Mouse (Mus musculus) heart, embryonic 12.5 days (tissue): ENCODE results near the gene Tnrc6c. TPM values are rescaled to one million over a fixed set of nuclear protein-coding genes. Genes with fewer than 3 reads are reported as not detected.
A peak's percentile ranks its signal among the peaks of the same experiment; 100 is the strongest.

ENCODE experiments used
- ATAC-seq: fragments of 200-750 bp; cut with Nextera tagmentation; 2 replicates; pipeline ENCODE4 v1.8.0; 2017; ENCODE audit warnings: moderate TSS enrichment, moderate library complexity; ENCODE audit not compliant: insufficient number of reproducible peaks, low FRiP score
- H3K27ac ChIP-seq: fragments of 300-500 bp; sonication (generic); 2 replicates; pipeline ENCODE4 v1.5.1; 2016; ENCODE audit warnings: mild to moderate bottlenecking, moderate library complexity; ENCODE audit not compliant: poor library complexity, severe bottlenecking
- H3K27me3 ChIP-seq: fragments of 300-500 bp; sonication (generic); replicated peaks from 2 replicates; pipeline ENCODE4 v1.6.1; 2016; ENCODE audit warnings: mild to moderate bottlenecking, moderate library complexity
- H3K36me3 ChIP-seq: fragments of 300-500 bp; sonication (generic); 2 replicates; pipeline ENCODE4 v1.6.1; 2016; ENCODE audit warnings: mild to moderate bottlenecking, moderate library complexity
- H3K4me1 ChIP-seq: fragments of 300-500 bp; sonication (generic); replicated peaks from 2 replicates; pipeline ENCODE4 v1.6.1; 2016; ENCODE audit warnings: mild to moderate bottlenecking
- H3K4me2 ChIP-seq: fragments of 300-500 bp; sonication (generic); 2 replicates; pipeline ENCODE4 v1.6.1; 2016; ENCODE audit warnings: mild to moderate bottlenecking, moderate library complexity
- H3K4me3 ChIP-seq: fragments of 300-500 bp; sonication (generic); 2 replicates; pipeline ENCODE4 v1.5.1; 2016; ENCODE audit warnings: mild to moderate bottlenecking
- H3K9ac ChIP-seq: fragments of 300-500 bp; sonication (generic); 2 replicates; pipeline ENCODE4 v1.6.1; 2016; ENCODE audit warnings: mild to moderate bottlenecking, moderate library complexity
- H3K9me3 ChIP-seq: fragments of 300-500 bp; sonication (generic); replicated peaks from 2 replicates; pipeline ENCODE4 v1.6.1; 2016; ENCODE audit warnings: mild to moderate bottlenecking, moderate library complexity
- WGBS: fragments of 180-500 bp; shearing (Covaris S2); methylation state at CpG from one replicate; pipeline ENCODE4 v1.1.7; 2016; 5-methylcytosine and 5-hydroxymethylcytosine counted together
- polyA plus RNA-seq: library from polyadenylated mRNA; unstranded; fragments of >200 nt; fragmentation: Nextera tagmentation; extraction: Ambion mirVana; gene quantifications from 2 replicates; pipeline ENCODE4 v1.2.1, GENCODE M21; 2016

The Tnrc6c gene
- 7.6 and 8.2 TPM in 2 replicates for polyA plus RNA-seq

DNA sequence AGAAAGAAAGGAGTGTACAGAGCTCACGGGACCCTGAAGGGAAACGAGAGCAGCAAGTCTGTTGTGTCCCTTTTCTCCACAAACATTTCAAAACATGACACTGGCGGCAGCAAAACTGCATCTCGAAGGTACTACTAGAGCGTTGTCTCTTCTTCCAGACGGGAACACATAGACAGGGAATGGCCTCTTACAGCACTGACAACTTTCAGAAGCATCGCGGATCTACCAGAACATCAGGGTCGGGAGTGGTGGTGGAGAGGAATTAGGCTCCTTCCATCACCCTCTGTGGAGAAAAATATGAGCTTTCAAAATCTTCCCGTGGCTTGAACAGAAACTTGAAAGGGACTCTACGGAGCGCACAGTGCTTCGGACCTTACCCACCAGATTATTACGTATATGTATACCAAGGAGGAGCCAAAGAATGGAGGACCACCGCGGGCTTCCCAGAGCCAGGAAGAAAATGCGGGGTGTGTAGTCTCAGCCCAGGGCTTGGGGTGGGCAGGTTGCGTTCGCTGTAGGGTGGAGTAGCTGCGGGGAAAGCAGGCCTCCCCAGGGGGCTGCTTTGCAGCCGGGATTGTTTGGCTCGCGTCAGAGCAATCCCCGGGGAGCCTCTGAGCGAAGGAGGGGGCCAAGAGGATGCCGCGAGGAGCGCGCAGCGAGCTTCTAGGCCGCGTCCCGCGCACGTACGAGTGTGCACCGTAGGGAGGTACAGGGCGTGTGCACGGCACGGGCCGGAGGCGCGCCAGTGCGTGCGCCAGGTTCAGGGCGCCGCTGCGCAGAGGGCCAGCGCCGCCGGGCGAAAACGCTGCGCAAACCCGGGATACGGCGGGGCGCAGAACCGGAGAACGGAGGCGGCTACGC lies at the start of gene Tnrc6c:
Tnrc6c (plus strand) TSS at position 799 of the 861 bp plus-strand sequence.
- H3K9me3 ChIP-seq, result no peaks in the 10 kb centered on the region
- WGBS, result under 1% methylated on average over 62 of the region's 62 CpGs

GRCm38 (mm10) chr11:117606137-117606536 lies 48.0 kb upstream of the Tnrc6c start:
- Histone ChIP-seq H3K4me3 (no peak overlapping the region), H3K9me3 (no peaks in the 10 kb centered on the region), H3K27me3 (peaks cover 44% of the 10 kb centered on the region), H3K4me1 (peaks cover 13% of the 10 kb centered on the region; the same call in 1 of the 2 replicates), H3K27ac (no peak overlapping the region), H3K4me2 (peak overlapping the region; percentile 56), H3K36me3 (no peaks in the 10 kb centered on the region), H3K9ac (0 out of 2 replicates have a peak overlapping the region, but pooled peaks have one; percentile 18)
- ATAC-seq, result no peak
- 33% methylated on average over 9 of the region's 9 CpGs for WGBS

More for the DNA sequence above, at the start of gene Tnrc6c:
- ATAC-seq, result peak; percentile 86
- H3K9ac ChIP-seq, result peak within 1 kb of the TSS; percentile 98
- peaks cover 12% of the 10 kb centered on the region for H3K27me3 ChIP-seq
- peak within 1 kb of the TSS; percentile 97 for H3K27ac ChIP-seq
- no peaks in the 10 kb centered on the region for H3K36me3 ChIP-seq
- H3K4me3 ChIP-seq, result peak within 1 kb of the TSS; percentile 96
- H3K4me1 ChIP-seq, result peaks cover 17% of the 10 kb centered on the region
- H3K4me2 ChIP-seq, result peak within 1 kb of the TSS; percentile 94

GRCm38 (mm10) chr11:117606605-117607203 lies 47.4 kb upstream of the Tnrc6c start:
- H3K9me3 ChIP-seq, result no peaks in the 10 kb centered on the region
- H3K9ac ChIP-seq, result no peak overlapping the region
- ATAC-seq, result no peak
- H3K27me3 ChIP-seq, result peaks cover 39% of the 10 kb centered on the region
- H3K4me1 ChIP-seq, result peaks cover 18% of the 10 kb centered on the region; the same call in 1 of the 2 replicates
- no peaks in the 10 kb centered on the region for H3K36me3 ChIP-seq
- WGBS, result 6% methylated on average over 13 of the region's 13 CpGs
- H3K4me3 ChIP-seq, result no peak overlapping the region
- peak overlapping the region; percentile 56 for H3K4me2 ChIP-seq
- H3K27ac ChIP-seq, result no peak overlapping the region

DNA sequence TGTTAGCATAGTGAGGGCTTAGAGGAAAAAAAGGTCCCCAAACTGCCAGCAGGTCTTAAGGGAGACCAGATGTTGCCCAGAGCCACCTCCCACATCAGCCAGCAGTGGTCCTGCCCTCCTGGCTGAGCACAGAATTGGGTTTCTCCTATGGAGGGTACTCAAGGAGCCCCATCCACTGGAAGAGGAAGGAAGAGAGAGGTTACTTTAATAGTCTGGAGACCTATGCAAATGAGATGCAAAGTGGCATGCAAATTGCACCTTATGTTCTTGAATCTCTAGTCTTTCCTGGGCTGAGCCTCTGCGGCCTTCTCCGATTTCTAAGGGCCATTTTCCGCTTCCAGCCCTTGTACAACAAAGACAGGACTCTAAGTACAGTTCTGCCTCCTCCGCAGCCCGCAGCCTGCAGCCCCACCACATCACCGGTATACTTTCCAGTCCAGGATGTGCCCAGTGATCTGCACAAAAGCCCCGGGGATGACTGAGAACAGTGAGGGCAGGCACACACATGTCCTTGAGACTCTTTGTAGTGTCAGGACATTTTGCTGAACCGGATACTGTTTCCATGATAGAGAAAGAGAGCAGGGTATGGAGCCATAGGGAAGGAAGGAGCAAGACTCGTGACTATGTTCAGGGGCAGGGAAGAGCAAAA lies 45.8 kb upstream of the Tnrc6c start:
- Histone ChIP-seq H3K9ac (no peak overlapping the region), H3K4me1 (peaks cover 18% of the 10 kb centered on the region; the same call in 1 of the 2 replicates), H3K9me3 (no peaks in the 10 kb centered on the region), H3K36me3 (no peaks in the 10 kb centered on the region), H3K27ac (no peak overlapping the region), H3K4me2 (no peak overlapping the region), H3K27me3 (peaks cover 41% of the 10 kb centered on the region), H3K4me3 (no peak overlapping the region)
- no peak for ATAC-seq
- WGBS, result 57% methylated on average over 9 of the region's 9 CpGs

DNA sequence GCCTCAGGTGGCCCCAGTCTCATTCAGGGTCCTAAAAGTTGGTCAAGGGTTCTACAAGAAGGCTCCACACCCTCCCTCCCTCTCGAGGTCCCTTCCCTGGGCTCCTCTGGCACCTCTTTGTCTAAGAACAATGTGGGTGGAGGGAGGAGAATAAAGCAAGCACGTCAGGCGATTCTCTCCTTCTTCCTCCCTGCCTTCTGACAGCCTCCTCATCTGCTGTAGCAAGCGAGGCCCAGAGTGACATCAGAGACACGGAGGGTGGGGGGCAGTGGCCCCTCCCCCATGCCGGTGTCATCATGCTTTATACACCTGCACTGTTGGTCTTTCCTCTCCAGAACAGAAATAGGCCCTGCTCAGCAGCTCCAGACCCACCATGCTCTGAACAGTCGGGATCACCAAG lies 45.1 kb upstream of the Tnrc6c start:
- H3K4me2 ChIP-seq, result no peak overlapping the region
- no peak overlapping the region for H3K4me3 ChIP-seq
- peaks cover 18% of the 10 kb centered on the region; the same call in 1 of the 2 replicates for H3K4me1 ChIP-seq
- 54% methylated on average over 7 of the region's 7 CpGs for WGBS
- H3K27me3 ChIP-seq, result peaks cover 45% of the 10 kb centered on the region
- no peaks in the 10 kb centered on the region for H3K9me3 ChIP-seq
- no peaks in the 10 kb centered on the region for H3K36me3 ChIP-seq
- no peak for ATAC-seq
- H3K9ac ChIP-seq, result no peak overlapping the region
- H3K27ac ChIP-seq, result no peak overlapping the region

- H3K9me3 ChIP-seq, result no peaks in the 10 kb centered on the region
- H3K4me2 ChIP-seq, result peak overlapping the region; percentile 59
- H3K4me3 ChIP-seq, result peak overlapping the region; percentile 26; the same call in 1 of the 2 replicates
- no peak overlapping the region for H3K27ac ChIP-seq
- H3K4me1 ChIP-seq, result peaks cover 25% of the 10 kb centered on the region; the same call in 1 of the 2 replicates
- H3K27me3 ChIP-seq, result peaks cover 57% of the 10 kb centered on the region
- no peaks in the 10 kb centered on the region for H3K36me3 ChIP-seq
- no peak overlapping the region for H3K9ac ChIP-seq
- ATAC-seq, result no peak
These were observed 43.5 kb upstream of the Tnrc6c start for GRCm38 (mm10) chr11:117610589-117610988.

DNA sequence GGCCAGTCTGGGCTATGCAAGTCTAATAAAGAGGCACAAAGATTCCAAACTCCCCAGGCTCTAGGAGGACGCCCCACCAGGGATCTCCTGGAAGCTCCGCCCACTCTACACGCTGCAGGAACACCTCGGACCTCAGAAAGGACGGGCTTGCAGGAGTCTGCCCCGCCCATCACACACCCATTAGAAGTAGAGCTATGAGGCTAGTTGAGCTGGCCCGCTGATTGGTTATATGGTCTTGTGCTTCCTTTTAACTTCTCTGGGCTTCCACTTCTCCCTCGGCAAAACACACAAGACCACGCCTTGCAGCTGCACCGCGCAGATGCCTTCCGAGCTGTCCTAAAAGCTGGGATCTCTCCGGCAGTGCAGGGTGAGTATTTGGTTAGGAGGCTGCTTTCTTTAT lies 43.0 kb upstream of the Tnrc6c start:
- Histone ChIP-seq H3K9me3 (no peaks in the 10 kb centered on the region), H3K4me2 (peak overlapping the region; percentile 59), H3K27me3 (peaks cover 58% of the 10 kb centered on the region), H3K9ac (0 out of 2 replicates have a peak overlapping the region, but pooled peaks have one; percentile 1), H3K27ac (no peak overlapping the region), H3K4me1 (peaks cover 21% of the 10 kb centered on the region; the same call in 1 of the 2 replicates), H3K4me3 (peak overlapping the region; percentile 26), H3K36me3 (no peaks in the 10 kb centered on the region)
- peak; percentile 30 for ATAC-seq
- 5% methylated on average over 13 of the region's 13 CpGs for WGBS

- Histone ChIP-seq H3K27me3 (peaks cover 62% of the 10 kb centered on the region), H3K9me3 (no peaks in the 10 kb centered on the region), H3K4me3 (no peak overlapping the region), H3K27ac (no peak overlapping the region), H3K36me3 (no peaks in the 10 kb centered on the region), H3K4me2 (peak overlapping the region; percentile 59), H3K9ac (no peak overlapping the region), H3K4me1 (peaks cover 15% of the 10 kb centered on the region; the same call in 1 of the 2 replicates)
- no peak for ATAC-seq
- WGBS, result 34% methylated on average over 5 of the region's 5 CpGs
These were observed 42.2 kb upstream of the Tnrc6c start for GRCm38 (mm10) chr11:117611860-117612259.

DNA sequence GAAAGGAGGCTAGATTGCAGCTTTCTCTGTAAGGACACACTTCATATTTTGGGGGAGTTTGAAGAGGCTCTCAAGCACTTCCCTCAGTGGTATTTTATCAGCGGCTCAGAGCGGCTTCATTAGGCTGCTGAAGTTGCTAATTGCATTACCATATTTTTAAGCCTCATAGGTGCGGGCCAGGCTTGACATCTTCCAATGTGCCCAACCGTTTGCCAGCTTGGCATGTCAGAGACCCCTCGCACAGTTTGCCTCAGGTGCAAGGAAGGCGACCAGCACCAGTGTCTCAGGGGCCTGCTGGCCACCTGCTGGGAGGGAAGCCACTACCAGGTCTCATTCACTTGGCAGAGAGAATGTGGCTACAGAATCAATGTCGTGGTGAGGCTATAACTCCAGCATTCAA lies 41.2 kb upstream of the Tnrc6c start:
- ATAC-seq, result no peak
- WGBS, result 40% methylated on average over 7 of the region's 7 CpGs
- no peak overlapping the region for H3K4me3 ChIP-seq

DNA sequence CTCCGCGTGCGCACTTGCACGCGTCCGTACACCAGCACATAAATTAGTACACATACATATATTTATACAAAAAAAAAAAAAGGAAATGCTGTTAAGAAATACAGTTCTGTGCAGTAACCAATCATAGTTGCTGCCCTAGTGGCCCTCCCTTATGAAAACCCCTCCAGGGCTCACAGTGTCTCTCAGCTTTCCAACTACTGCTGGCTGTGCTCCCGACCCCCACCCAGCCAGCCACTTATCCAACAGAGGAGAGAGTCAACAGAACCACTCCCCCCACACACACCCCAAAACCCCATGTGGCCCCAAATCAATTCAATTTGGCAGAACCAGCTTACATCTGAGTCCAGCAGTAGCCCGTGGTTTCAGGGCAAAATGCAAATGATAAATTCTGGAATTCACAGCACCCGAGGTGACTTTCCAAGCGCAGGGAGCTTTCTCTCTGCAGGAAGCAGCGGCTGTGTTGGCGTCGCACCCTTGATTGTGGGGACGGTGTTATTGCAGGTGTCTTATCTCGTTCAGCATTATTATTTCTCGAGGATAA lies 36.7 kb upstream of the Tnrc6c start:
- H3K4me3 ChIP-seq, result peak overlapping the region; percentile 27

More for the DNA sequence above, 41.2 kb upstream of the Tnrc6c start:
- no peak overlapping the region for H3K27ac ChIP-seq
- peaks cover 24% of the 10 kb centered on the region for H3K4me1 ChIP-seq
- no peak overlapping the region for H3K4me2 ChIP-seq
- H3K9me3 ChIP-seq, result no peaks in the 10 kb centered on the region
- H3K9ac ChIP-seq, result no peak overlapping the region
- peaks cover 64% of the 10 kb centered on the region for H3K27me3 ChIP-seq
- H3K36me3 ChIP-seq, result no peaks in the 10 kb centered on the region

More for the DNA sequence above, 36.7 kb upstream of the Tnrc6c start:
- 16% methylated on average over 16 of the region's 16 CpGs for WGBS
- peaks cover 68% of the 10 kb centered on the region for H3K27me3 ChIP-seq
- H3K4me1 ChIP-seq, result peaks cover 30% of the 10 kb centered on the region
- no peaks in the 10 kb centered on the region for H3K36me3 ChIP-seq
- no peak for ATAC-seq
- H3K9ac ChIP-seq, result no peak overlapping the region; the same call in 1 of the 2 replicates
- peak overlapping the region; percentile 62 for H3K4me2 ChIP-seq
- H3K27ac ChIP-seq, result no peak overlapping the region
- no peaks in the 10 kb centered on the region for H3K9me3 ChIP-seq
